Mouse (Mus musculus): Measurements from ENCODE around the gene Clint1. TPM values are rescaled to one million over a fixed set of nuclear protein-coding genes. Genes with fewer than 3 reads are reported as not detected.

Clint1 gene
- polyA plus RNA-seq, 1 experiment from 2014 or later, result 104 TPM

DNA sequence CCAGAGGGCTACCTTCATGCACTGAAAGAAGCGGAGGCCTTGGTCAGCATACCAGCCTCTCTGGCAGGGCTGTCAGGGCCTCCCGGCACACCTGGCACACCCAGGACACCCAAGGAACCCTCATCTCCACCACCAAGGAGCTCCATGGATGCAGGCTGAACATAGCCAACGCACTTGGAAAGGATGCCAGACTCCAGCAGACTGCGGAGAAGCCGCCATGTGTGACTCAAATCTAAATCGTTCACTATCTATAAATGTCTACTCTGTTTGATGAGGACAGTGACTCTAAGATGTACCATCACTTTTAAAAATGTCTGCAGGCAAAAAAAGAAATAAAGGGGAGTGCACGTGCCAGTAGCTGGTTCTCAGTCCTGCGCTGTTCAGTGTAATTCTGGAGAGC is 85.6 kb downstream of the Clint1 start:
- no peak for ATAC-seq (ENCODE audit: low FRiP score, low TSS enrichment)
- H3K9me3 ChIP-seq (ENCODE audit: low read length), result no peaks in the 10 kb centered on the region
- no peaks in the 10 kb centered on the region for H3K4me1 ChIP-seq (ENCODE audit: insufficient read depth, low read length)
- H3K27me3 ChIP-seq (ENCODE audit: insufficient read depth, low read length), result no peaks in the 10 kb centered on the region
- peaks cover 25% of the 10 kb centered on the region for H3K36me3 ChIP-seq (ENCODE audit: insufficient read depth, low read length)
- no peak overlapping the region for H3K27ac ChIP-seq (ENCODE audit: low read length)
- H3K9ac ChIP-seq (replicated peaks; ENCODE audit: low read length), result no peak overlapping the region
- no peak overlapping the region for H3K4me3 ChIP-seq (ENCODE audit: low read length)
- WGBS, result 91% methylated on average over 8 of the region's 8 CpGs
- no peak overlapping the region for H3K4me2 ChIP-seq (replicated peaks; ENCODE audit: low read depth, low read length)

DNA sequence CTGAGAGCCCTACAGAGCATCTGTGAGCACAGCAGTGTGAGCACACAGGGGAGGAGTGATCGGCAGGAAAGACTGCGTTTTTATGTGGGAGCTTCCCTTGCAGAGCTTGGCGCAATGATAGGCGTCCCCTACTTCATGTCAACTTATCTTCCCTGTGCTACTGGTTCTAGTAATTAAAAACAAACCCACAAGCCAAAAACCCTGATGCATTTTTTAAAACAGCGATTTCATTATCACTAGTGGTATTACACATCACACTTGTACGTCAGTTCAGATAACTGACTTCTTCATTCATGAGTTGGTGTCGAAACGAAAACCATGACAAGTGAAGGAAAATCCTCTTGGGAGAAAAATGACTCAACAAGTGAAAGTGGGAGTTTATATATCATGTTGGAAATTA is 87.1 kb downstream of the Clint1 start:
- Histone ChIP-seq H3K9ac (replicated peaks; ENCODE audit: low read length) (no peak overlapping the region), H3K4me2 (replicated peaks; ENCODE audit: low read depth, low read length) (no peak overlapping the region), H3K4me3 (ENCODE audit: low read length) (no peak overlapping the region), H3K9me3 (ENCODE audit: low read length) (no peaks in the 10 kb centered on the region), H3K27me3 (ENCODE audit: insufficient read depth, low read length) (no peaks in the 10 kb centered on the region), H3K36me3 (ENCODE audit: insufficient read depth, low read length) (peaks cover 21% of the 10 kb centered on the region), H3K27ac (ENCODE audit: low read length) (no peak overlapping the region), H3K4me1 (ENCODE audit: insufficient read depth, low read length) (peaks cover 8% of the 10 kb centered on the region)
- WGBS, result 86% methylated on average over 8 of the region's 8 CpGs
- no peak for ATAC-seq (ENCODE audit: low FRiP score, low TSS enrichment)

DNA sequence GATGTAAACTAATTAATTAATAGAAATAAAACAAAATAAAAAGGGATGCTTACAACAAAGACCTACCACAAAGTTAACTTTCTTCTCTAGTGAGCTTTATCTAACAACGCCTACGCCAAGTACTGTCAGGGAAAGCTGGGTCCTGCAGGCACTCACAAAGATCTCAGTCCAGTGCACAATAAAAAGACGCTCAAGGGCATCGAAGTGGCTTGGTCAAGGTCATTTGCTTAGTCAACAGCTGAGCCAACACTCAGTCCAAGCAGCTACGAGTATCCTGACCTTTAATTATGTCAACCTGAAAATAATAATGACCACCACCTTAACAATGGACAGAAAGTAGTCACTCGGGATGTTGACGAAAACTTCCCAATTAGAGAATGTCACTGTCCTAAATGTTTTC is 90.4 kb downstream of the Clint1 start:
- H3K4me2 ChIP-seq (replicated peaks; ENCODE audit: low read depth, low read length), result no peak overlapping the region
- no peaks in the 10 kb centered on the region for H3K27me3 ChIP-seq (ENCODE audit: insufficient read depth, low read length)
- H3K36me3 ChIP-seq (ENCODE audit: insufficient read depth, low read length), result peaks cover 1% of the 10 kb centered on the region
- H3K9me3 ChIP-seq (ENCODE audit: low read length), result no peaks in the 10 kb centered on the region
- no peak overlapping the region for H3K27ac ChIP-seq (ENCODE audit: low read length)
- 90% methylated on average over 7 of the region's 7 CpGs for WGBS
- ATAC-seq (ENCODE audit: low FRiP score, low TSS enrichment), result no peak
- no peak overlapping the region for H3K4me3 ChIP-seq (ENCODE audit: low read length)
- H3K4me1 ChIP-seq (ENCODE audit: insufficient read depth, low read length), result peaks cover 8% of the 10 kb centered on the region
- no peak overlapping the region for H3K9ac ChIP-seq (replicated peaks; ENCODE audit: low read length)

DNA sequence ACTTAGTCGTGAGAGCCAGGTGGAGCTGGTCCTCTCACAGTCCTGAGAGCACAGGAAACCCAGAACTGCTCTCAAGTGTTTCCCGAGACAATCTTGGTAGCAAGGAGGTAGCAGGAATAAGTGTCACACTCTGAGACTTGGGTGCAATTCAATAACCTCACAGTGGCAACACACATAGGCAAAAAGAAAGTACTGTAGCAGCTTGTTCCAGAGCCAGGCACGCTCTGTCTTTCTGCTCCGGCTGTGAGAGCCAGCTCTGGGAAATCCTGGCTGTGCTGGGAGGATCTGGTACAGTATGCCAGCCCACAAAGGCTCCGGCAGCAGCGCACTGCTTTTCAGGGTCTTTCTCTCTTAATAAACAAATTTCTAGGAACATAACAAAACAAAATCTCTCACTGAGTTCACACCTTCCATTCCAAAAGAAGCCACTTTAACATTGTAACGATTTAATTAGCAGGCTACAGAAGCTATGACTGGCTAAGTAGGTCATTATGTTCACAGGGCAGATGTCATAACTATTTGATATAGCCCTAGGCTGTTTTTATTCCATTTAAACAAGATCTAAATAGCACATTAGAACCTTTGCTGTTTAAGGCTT is 91.4 kb downstream of the Clint1 start:
- H3K9ac ChIP-seq (replicated peaks; ENCODE audit: low read length), result no peak overlapping the region
- ATAC-seq (ENCODE audit: low FRiP score, low TSS enrichment), result no peak

DNA sequence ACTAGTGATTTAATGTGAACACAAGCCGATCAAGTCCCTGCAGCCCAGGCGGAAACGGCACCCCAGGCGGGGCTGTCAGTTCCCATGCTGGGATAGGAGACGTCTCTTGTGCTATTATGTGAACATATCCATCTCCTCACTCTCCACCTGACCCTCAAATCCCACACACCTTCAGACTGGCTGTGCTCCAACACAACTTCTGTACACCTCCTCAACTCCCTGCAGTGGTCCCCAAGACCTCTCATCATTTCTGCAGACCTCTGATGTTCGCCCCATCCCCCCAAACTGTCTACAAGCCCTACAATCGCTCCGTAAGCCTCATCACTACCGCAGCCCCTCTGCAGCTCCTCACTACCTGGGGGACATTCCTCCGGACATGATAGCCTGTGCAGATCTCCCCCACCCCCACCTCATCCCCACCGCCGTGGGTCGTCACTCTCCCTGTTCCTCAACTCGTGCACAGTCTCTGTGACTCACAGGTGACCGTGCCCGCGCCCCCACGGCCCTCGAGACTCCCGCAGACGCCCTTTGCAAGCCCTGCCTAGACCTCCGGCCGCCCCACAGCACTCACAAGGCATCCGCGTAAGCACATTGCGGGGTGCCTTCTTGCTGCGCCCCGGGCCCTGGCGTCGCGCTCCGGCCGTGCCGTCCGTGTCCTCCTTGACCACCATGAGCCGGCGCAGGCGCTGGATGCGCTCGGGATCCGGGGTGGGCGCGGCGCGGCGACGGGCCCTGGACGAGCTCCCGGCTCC is 92.2 kb downstream of the Clint1 start:
- Histone ChIP-seq H3K4me1 (ENCODE audit: insufficient read depth, low read length) (peaks cover 8% of the 10 kb centered on the region), H3K4me2 (replicated peaks; ENCODE audit: low read depth, low read length) (peak overlapping the region; percentile 94), H3K27ac (ENCODE audit: low read length) (no peak overlapping the region), H3K27me3 (ENCODE audit: insufficient read depth, low read length) (no peaks in the 10 kb centered on the region), H3K36me3 (ENCODE audit: insufficient read depth, low read length) (peaks cover 7% of the 10 kb centered on the region; the same call in 1 of the 2 replicates), H3K9me3 (ENCODE audit: low read length) (no peaks in the 10 kb centered on the region), H3K9ac (replicated peaks; ENCODE audit: low read length) (peak overlapping the region; percentile 90), H3K4me3 (ENCODE audit: low read length) (peak overlapping the region; percentile 80)
- under 1% methylated on average over 49 of the region's 49 CpGs for WGBS
- ATAC-seq (ENCODE audit: low FRiP score, low TSS enrichment), result peak; percentile 75

More for the DNA sequence above, 91.4 kb downstream of the Clint1 start:
- Histone ChIP-seq H3K4me1 (ENCODE audit: insufficient read depth, low read length) (peaks cover 8% of the 10 kb centered on the region), H3K27me3 (ENCODE audit: insufficient read depth, low read length) (no peaks in the 10 kb centered on the region), H3K4me2 (replicated peaks; ENCODE audit: low read depth, low read length) (peak overlapping the region; percentile 94), H3K36me3 (ENCODE audit: insufficient read depth, low read length) (peaks cover 4% of the 10 kb centered on the region; the same call in 1 of the 2 replicates), H3K4me3 (ENCODE audit: low read length) (peak overlapping the region; percentile 80), H3K9me3 (ENCODE audit: low read length) (no peaks in the 10 kb centered on the region), H3K27ac (ENCODE audit: low read length) (no peak overlapping the region)
- 57% methylated on average over 7 of the region's 7 CpGs for WGBS

DNA sequence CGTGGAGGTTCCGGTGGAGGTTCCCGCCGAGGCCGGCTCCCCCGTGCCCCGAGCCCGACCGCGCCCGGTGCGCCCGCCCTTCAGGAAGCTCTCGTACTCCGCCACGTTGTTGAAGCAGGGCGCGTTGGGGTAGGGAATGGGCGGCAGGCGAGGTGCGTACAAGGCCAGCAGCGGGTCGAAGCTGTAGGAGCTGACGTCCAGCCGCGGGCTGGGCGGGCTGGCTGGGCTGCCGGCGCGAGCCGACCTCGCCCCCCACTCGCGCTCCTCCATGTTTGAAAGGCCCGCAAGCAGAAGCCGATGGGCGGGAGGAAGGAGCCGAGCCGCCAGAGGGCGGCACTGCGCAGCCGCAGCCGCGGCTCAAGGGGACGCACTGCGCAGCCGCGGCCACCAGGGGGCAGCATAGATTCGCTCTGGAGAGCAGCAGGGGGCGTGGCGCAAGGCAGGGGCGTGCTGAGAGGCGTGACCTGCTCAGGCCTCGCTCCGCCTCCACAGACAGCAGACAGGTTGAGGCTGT is 92.8 kb downstream of the Clint1 start, which contains the start of gene Lsm11:
TSS of gene Lsm11 (minus strand) at position 293 of the 514 bp plus-strand sequence.
- H3K27ac ChIP-seq (ENCODE audit: low read length), result no peak within 1 kb of the TSS
- WGBS, result under 1% methylated on average over 55 of the region's 55 CpGs
- peaks cover 10% of the 10 kb centered on the region for H3K36me3 ChIP-seq (ENCODE audit: insufficient read depth, low read length)
- H3K4me2 ChIP-seq (replicated peaks; ENCODE audit: low read depth, low read length), result peak within 1 kb of the TSS; percentile 94
- no peaks in the 10 kb centered on the region for H3K27me3 ChIP-seq (ENCODE audit: insufficient read depth, low read length)
- ATAC-seq (ENCODE audit: low FRiP score, low TSS enrichment), result peak; percentile 91
- H3K4me3 ChIP-seq (ENCODE audit: low read length), result peak within 1 kb of the TSS; percentile 80
- peak within 1 kb of the TSS; percentile 90 for H3K9ac ChIP-seq (replicated peaks; ENCODE audit: low read length)
- no peaks in the 10 kb centered on the region for H3K9me3 ChIP-seq (ENCODE audit: low read length)
- peaks cover 8% of the 10 kb centered on the region for H3K4me1 ChIP-seq (ENCODE audit: insufficient read depth, low read length)

DNA sequence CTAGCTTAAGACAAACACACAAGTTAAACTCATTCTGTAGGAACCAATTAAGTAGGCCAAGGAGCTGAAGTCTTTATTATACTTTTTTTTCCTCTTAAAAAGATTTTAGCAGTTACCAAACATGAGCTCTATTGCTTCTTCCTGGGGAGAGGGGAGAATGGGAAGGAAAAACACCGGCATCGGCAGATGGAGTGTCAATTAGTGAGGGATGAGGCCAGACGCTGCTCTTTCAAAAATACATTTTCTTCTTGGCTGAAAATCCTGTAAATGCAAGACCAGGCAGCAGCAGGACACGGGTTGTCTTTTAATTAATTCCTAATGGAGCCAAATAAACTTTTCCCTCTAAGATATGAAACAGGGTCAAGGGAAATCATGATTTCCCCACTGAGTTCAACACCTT is 94.9 kb downstream of the Clint1 start:
- Histone ChIP-seq H3K4me2 (replicated peaks; ENCODE audit: low read depth, low read length) (no peak overlapping the region), H3K9me3 (ENCODE audit: low read length) (no peaks in the 10 kb centered on the region), H3K27ac (ENCODE audit: low read length) (no peak overlapping the region), H3K9ac (replicated peaks; ENCODE audit: low read length) (no peak overlapping the region), H3K4me1 (ENCODE audit: insufficient read depth, low read length) (peaks cover 8% of the 10 kb centered on the region), H3K4me3 (ENCODE audit: low read length) (no peak overlapping the region), H3K27me3 (ENCODE audit: insufficient read depth, low read length) (no peaks in the 10 kb centered on the region), H3K36me3 (ENCODE audit: insufficient read depth, low read length) (peaks cover 14% of the 10 kb centered on the region)
- 84% methylated on average over 4 of the region's 4 CpGs for WGBS
- no peak for ATAC-seq (ENCODE audit: low FRiP score, low TSS enrichment)

DNA sequence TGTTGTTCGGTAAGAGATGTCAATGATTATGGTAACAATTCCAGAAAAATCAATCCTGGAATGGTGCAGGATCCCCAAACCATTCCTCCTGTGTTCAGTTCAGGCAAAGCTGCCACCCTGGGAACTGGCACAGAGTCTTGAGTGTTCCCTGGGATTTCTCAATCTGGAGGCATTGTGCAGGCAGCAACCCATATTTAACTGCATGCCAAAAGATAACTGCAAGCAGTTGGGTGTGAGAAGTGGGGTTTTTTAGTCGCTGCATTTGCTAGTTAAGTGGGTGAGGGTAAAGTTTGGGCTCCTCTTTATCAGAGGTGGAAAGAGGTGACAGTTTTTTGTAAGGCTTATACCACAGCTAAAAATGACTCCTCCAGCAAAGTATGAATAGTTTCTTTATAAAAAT is 95.6 kb downstream of the Clint1 start:
- Histone ChIP-seq H3K4me3 (ENCODE audit: low read length) (no peak overlapping the region), H3K27ac (ENCODE audit: low read length) (no peak overlapping the region), H3K36me3 (ENCODE audit: insufficient read depth, low read length) (peaks cover 19% of the 10 kb centered on the region), H3K9me3 (ENCODE audit: low read length) (no peaks in the 10 kb centered on the region), H3K4me2 (replicated peaks; ENCODE audit: low read depth, low read length) (no peak overlapping the region), H3K4me1 (ENCODE audit: insufficient read depth, low read length) (peaks cover 8% of the 10 kb centered on the region), H3K27me3 (ENCODE audit: insufficient read depth, low read length) (no peaks in the 10 kb centered on the region), H3K9ac (replicated peaks; ENCODE audit: low read length) (no peak overlapping the region)
- WGBS, result 93% methylated on average over 2 of the region's 2 CpGs
- no peak for ATAC-seq (ENCODE audit: low FRiP score, low TSS enrichment)

DNA sequence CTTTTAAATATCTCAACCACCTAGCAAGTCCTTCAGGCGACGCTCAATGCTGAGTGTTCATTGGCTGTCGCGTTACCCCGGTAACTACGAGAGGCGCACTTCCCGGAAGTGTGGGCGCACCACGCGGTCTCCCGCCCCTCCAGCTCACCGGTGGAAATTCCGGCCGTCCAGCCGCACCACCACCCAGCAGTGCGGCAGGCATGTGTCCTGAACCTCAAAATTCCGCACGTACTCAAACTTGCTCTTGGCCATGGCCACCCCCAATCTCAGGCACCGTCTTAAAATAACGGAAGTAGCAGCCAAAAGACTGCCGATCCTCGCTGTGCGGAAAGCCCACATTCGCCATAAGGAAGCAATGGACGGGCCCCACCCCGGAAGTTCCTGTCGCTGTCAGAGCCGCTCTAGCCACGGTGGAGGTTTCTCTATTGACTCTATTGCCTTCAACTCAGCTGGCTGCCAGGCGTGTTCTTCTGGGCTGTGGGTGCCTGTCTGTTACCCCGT is 103.3 kb downstream of the Clint1 start, which contains the start of gene Thg1l:
TSS of gene Thg1l (minus strand) at position 368 of the 501 bp plus-strand sequence.
- peak within 1 kb of the TSS; percentile 73; the same call in 1 of the 2 replicates for H3K27ac ChIP-seq (ENCODE audit: low read length)
- H3K4me3 ChIP-seq (ENCODE audit: low read length), result peak within 1 kb of the TSS; percentile 71
- H3K4me1 ChIP-seq (ENCODE audit: insufficient read depth, low read length), result peaks cover 3% of the 10 kb centered on the region; the same call in 1 of the 2 replicates
- peak within 1 kb of the TSS; percentile 69 for H3K9ac ChIP-seq (replicated peaks; ENCODE audit: low read length)
- peak within 1 kb of the TSS; percentile 67 for H3K4me2 ChIP-seq (replicated peaks; ENCODE audit: low read depth, low read length)
- no peaks in the 10 kb centered on the region for H3K9me3 ChIP-seq (ENCODE audit: low read length)
- WGBS, result 0% methylated on average over 32 of the region's 32 CpGs
- 0 out of 2 replicates have a peak, but pooled peaks cover 7% of the 10 kb centered on the region for H3K36me3 ChIP-seq (ENCODE audit: insufficient read depth, low read length)
- no peaks in the 10 kb centered on the region for H3K27me3 ChIP-seq (ENCODE audit: insufficient read depth, low read length)
- peak; percentile 99 for ATAC-seq (ENCODE audit: low FRiP score, low TSS enrichment)

Measured in kidney, embryonic 16.5 days (tissue).